In genomic region chr12:82367986-82368385, GRCm38 (mm10) we compare ENCODE assay signal across 29 mouse cellular contexts.
A peak's percentile ranks its signal among the peaks of the same experiment; 100 is the strongest.
DNase-seq lines count a peak whose midpoint lies in the region; ATAC-seq and TF ChIP-seq lines count a peak whose summit lies in the region.
"Had no signal": no experiment of that assay in that cellular context is flagged by ENCODE, and none has a peak within 500 bp of the region (broad histone marks: within the 10 kb centered on the region; RNA-seq: fewer than 3 reads in every experiment).

No protein-coding gene starts in this region.

- no peak overlapping the region for H3K4me3 ChIP-seq in layer of hippocampus, adult 2 months
- no peak overlapping the region for H3K4me3 ChIP-seq in left cerebral cortex, adult 2 months
- H3K4me3 ChIP-seq in lung, postnatal 0 days (ENCODE audit: low read depth, low read length): no peak overlapping the region
- H3K4me3 ChIP-seq: erythroblast, embryonic 14.5 days; forebrain, embryonic 12.5 days; heart, embryonic 12.5 days; hindbrain, embryonic 10.5 days; limb, embryonic 13.5 days; lung, embryonic 15.5 days; midbrain, embryonic 13.5 days; stomach, embryonic 15.5 days had no signal

- no peak overlapping the region for H3K4me2 ChIP-seq in lung, postnatal 0 days (replicated peaks; ENCODE audit: low read depth, low read length)
- H3K4me2 ChIP-seq: forebrain, embryonic 12.5 days; heart, embryonic 12.5 days; limb, embryonic 13.5 days; liver, embryonic 11.5 days; lung, embryonic 15.5 days; midbrain, embryonic 13.5 days; stomach, embryonic 15.5 days had no signal

- DNase-seq in layer of hippocampus, adult 2 months (ENCODE audit: low spot score in 2 of 2): no peak
- no peak for DNase-seq in layer of hippocampus, adult 8-10 months (ENCODE audit: low spot score in 2 of 2)
- peak; percentile 49 for DNase-seq in cerebellum, adult 11 months
- DNase-seq in cerebellum, adult 8-10 months: peak; percentile 56
- DNase-seq in cerebellum, postnatal 25 days: peak; percentile 61 to 74
- no peak for DNase-seq in left cerebral cortex, adult 2 months (ENCODE audit: extremely low spot score in 1 of 2, low spot score in 2 of 2)
- no peak for DNase-seq in lung, postnatal 0 days (ENCODE audit: low spot score)
- DNase-seq in frontal cortex, adult 2 months (ENCODE audit: extremely low spot score in 1 of 2, low spot score in 1 of 2): no peak
- DNase-seq: adrenal gland, postnatal 36 days; gastrocnemius, postnatal 25 days; heart, adult 18-20 months; kidney, adult 8-10 months; kidney, postnatal 4 days; layer of hippocampus, adult 9-11 months; lung, postnatal 36 days; retina, postnatal 1 day; right cerebral cortex, postnatal 14 days had no signal

- no peaks in the 10 kb centered on the region for H3K4me1 ChIP-seq in lung, postnatal 0 days (ENCODE audit: insufficient read depth, low read depth, low read length)
- H3K4me1 ChIP-seq: lung, embryonic 15.5 days had no signal

- peak overlapping the region; percentile 23; the same call in 1 of the 2 replicates for H3K27ac ChIP-seq in layer of hippocampus, adult 2 months
- no peak overlapping the region; the same call in 1 of the 2 replicates for H3K27ac ChIP-seq in left cerebral cortex, adult 2 months
- H3K27ac ChIP-seq in lung, postnatal 0 days (ENCODE audit: low read length): no peak overlapping the region
- H3K27ac ChIP-seq: forebrain, embryonic 12.5 days; hindbrain, embryonic 10.5 days; kidney, postnatal 0 days; limb, embryonic 13.5 days; lung, embryonic 15.5 days; midbrain, embryonic 13.5 days; stomach, embryonic 15.5 days had no signal

- intact Hi-C loops in left cerebral cortex, adult 2 months (cut with DNase I): no loop called here

- peaks cover under 1% of the 10 kb centered on the region; the same call in 1 of the 2 replicates for H3K36me3 ChIP-seq in lung, postnatal 0 days (ENCODE audit: insufficient read depth, low read length)
- H3K36me3 ChIP-seq: forebrain, embryonic 12.5 days; midbrain, embryonic 13.5 days; stomach, embryonic 15.5 days had no signal

- no peaks in the 10 kb centered on the region for H3K27me3 ChIP-seq in lung, postnatal 0 days (replicated peaks; ENCODE audit: insufficient read depth, low read length)
- H3K27me3 ChIP-seq: forebrain, embryonic 12.5 days; heart, embryonic 12.5 days; limb, embryonic 13.5 days; lung, embryonic 15.5 days; midbrain, embryonic 13.5 days; stomach, embryonic 15.5 days had no signal

- no peak for TF ChIP-seq CTCF in layer of hippocampus, adult 2 months (conservative IDR thresholded peaks at IDR 0.05)
- no peak for TF ChIP-seq CTCF in left cerebral cortex, adult 2 months (IDR thresholded peaks at IDR 0.05)
- no peak for TF ChIP-seq CTCF in lung, postnatal 0 days (IDR thresholded peaks at IDR 0.05)

- no peak for ATAC-seq in lung, postnatal 0 days
- ATAC-seq: CD4-positive, CD25-positive, alpha-beta regulatory T cell, adult 4 months; hindbrain, embryonic 16.5 days; midbrain, embryonic 13.5 days had no signal

- no peak overlapping the region for H3K9ac ChIP-seq in lung, postnatal 0 days (replicated peaks; ENCODE audit: low read depth)
- H3K9ac ChIP-seq: forebrain, embryonic 12.5 days; heart, embryonic 12.5 days; limb, embryonic 13.5 days; lung, embryonic 15.5 days; midbrain, embryonic 13.5 days; stomach, embryonic 15.5 days had no signal

- TF ChIP-seq EP300 in lung, postnatal 0 days (IDR thresholded peaks at IDR 0.05): no peak

- 88% methylated on average over 3 of the region's 3 CpGs for WGBS in lung, postnatal 0 days

- H3K9me3 ChIP-seq in lung, postnatal 0 days (ENCODE audit: low read length): no peaks in the 10 kb centered on the region
- H3K9me3 ChIP-seq: forebrain, embryonic 12.5 days; heart, embryonic 12.5 days; hindbrain, embryonic 10.5 days; limb, embryonic 13.5 days; lung, embryonic 15.5 days; midbrain, embryonic 13.5 days; stomach, embryonic 15.5 days had no signal

Comparison
In these comparisons a context has a peak if more than half of its experiments do, and no peak if none do; other contexts are left out.
1. DNase-seq: peak in cerebellum, adult 11 months (single experiment), cerebellum, adult 8-10 months (single experiment) and cerebellum, postnatal 25 days (2 of 2); none in layer of hippocampus, adult 2 months (0 of 2), layer of hippocampus, adult 8-10 months (0 of 2), left cerebral cortex, adult 2 months (0 of 2), lung, postnatal 0 days (single experiment) and frontal cortex, adult 2 months (0 of 2).